Mouse (Mus musculus) urinary bladder, adult 18-20 months (tissue): ENCODE results near the gene Cfap69.
"Not testable (repeated sequence)": the region's sequence is repeated elsewhere in the genome, so short reads cannot be mapped to it uniquely, and the experiment has no call there.

Experiments used
- DNase-seq, 2 experiments: peaks; one replicate each; pipeline ENCODE4 v3.0.0; 2022; ENCODE audit warnings: low spot score in 2 of 2, mixed read lengths in 2 of 2

Gene Cfap69

DNA sequence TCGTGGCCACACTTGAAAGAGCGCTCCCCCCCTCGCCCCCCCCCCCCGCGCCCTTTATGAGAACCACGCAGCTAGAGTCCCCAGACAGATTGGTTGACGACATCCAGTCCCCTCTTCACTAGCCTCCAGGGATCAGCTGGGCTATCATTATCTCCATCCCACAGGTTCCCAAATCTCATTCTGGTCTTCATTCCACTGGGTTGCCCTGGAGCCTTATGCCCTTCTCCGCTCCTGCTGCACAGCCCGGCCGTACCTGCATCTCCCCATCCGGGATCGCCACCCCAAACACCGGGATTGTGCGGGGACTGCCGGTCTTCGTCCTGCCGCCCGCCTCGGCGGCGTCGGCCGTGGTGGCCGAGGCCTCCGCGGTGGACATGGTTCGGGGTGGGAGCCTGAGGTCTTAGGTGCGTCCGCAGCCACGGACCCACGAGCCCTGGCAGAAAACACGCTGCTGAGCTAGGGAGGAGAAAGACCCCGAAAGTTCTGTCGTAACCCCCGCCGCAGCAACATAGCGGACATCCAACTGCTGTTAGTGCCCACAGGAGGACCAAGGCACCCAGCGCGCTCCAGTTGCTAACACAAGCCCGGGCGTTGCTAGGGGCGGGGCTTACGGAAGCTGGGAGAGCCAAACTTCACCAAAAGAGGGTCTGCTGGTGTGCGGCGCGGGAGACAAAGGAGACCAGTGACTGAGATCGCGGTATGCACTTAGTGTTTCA is at the start of gene Cfap69:
Gene Cfap69, minus strand, starts transcription at position 585 of the 716 bp plus-strand sequence.
- DNase-seq, result peak; percentile 33 to 56

DNA sequence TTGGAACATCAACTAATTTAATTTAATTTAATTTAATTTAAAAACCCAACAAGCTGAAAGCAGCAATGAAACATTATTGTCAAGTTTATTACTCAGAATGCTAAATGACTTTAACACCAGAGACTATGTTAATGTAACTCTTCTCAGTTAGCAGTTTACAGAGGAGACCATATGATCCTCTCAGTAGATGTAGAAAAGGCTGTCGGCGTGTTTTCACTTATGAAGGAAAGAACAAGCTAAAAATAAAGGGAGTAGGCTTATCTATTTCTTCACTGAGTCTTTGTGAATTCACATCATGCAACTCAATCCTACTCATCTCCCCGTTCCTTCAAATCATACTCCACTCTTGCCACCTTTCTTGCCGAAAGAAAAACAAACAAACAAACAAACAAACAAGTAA is 47.0 kb upstream of the Cfap69 start:
- no peak for DNase-seq

DNA sequence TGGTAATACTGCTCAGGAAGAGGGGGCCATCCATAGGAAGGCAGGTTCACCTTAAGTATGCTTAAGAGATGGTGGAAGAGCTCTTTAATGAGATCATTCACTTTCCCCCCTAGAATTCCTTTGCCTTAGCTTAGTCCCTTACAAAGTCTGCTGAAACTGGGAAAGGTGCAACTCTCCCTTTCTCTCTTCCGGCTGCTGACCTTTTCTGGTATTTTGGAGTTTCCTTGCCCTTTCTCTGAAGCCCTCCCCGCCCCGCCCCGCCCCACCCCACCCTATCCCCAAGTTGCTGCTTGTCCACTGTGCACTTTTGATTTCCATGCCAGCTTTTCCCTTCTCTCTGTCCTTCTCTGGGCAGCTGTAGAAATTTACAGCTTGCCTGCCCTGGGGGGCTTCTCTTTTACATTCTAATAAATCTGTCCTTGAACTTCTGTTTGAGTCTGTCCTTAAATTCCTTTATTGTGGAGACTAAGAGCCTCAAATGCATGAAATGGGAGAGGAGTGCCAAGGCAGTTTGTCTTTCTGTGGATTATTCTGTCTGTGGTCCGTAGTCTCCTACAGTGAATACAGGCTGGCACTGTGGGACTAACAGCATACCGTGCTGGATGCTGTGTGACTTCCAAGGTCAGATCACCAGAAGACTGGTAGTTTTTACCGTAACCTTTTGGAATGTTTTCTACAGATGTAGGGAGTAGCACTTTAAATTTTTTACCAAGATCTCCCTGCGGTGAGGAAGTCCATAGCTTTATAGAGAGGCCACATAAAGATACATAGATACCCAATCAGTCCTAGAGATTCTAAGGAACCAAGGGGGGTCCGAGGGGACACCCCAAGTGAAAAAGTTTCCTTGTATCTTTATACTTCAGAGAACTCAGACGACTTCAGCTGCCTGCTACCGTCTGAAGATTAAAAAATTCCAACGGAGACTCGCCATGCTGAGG is 43.6 kb upstream of the Cfap69 start:
- DNase-seq, result no peak

DNA sequence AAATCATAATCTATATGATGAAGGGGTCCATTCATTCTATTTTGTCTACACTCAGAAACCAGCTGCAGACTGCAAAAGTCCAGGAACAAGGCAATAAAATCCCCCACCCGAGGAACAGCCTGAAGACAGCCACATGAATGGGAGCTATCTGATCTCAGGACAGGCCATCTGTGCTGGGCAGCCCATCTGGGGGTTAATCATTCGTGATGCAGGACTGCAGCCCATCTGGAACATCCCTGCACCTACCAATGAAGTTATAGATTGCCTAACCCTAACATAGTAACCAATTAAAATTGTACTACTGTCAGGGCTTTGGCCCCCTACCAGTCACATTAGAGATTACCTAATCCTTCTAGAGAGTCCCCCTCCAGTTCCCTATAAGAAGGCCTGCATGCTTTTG is 41.0 kb upstream of the Cfap69 start:
- DNase-seq, result no peak

DNA sequence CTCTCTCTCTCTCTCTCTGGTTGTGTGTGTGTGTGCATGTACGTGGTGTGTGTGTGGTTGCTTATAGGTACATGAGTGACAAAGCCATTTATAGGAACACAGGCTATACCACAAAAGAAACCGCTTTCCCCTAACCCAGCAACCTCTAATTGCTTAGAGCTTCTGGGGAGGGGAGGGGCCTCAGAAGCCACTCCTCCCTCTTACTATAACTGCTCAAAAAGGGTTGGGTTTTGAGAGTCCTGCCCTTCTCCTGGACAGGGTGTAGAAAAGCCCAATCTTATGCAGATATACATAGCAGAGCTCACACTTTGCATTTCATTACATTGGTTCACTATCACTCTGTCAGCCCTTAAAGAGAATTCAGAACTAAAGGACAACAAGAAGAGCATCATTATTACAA is 36.3 kb upstream of the Cfap69 start:
- no peak for DNase-seq

DNA sequence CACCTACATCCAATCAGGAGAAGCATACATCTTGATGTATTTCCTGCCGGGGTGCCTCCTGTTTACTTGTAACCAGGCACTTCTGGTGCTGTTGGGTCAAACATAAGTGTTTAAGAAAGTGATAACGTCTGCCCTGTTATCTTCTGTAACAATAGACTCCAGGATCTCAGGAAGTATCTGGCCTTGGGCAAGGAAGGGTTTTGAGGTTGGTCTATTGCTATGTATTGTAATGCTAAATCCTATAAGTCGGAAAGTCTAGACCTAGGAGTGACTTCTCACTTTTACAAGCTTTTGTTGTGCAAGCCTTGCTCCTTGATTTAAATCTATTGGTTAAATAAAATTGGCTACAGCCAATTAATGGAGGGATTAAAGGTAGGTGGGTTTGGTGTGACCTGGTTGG is 34.8 kb upstream of the Cfap69 start:
- DNase-seq, result no peak

DNA sequence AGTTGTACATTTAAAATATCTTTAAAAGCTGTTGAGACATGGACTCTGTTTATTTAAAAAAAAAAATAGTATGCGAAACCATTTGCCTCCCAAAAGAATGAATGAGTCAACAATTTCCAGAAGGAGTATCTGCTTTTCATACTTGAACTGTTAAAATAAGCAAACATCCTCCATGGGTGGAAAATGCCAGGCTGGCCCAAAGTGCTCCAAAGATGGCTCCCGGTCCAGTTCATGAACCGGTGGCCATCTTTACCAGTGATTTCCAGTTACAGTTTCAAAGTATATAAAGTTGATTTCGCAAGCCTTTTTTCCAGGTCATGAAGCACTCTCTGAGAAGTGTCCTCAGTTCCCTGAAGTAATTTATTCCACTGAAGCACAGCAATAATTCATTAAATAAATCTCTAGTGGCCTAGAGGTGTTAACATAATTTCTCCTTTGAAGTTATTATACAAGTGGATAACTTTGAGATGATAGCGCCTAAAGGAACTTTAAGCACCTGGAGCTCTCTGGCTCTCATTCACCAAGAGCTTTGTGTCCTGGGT is 31.4 kb upstream of the Cfap69 start:
- no peak for DNase-seq

DNA sequence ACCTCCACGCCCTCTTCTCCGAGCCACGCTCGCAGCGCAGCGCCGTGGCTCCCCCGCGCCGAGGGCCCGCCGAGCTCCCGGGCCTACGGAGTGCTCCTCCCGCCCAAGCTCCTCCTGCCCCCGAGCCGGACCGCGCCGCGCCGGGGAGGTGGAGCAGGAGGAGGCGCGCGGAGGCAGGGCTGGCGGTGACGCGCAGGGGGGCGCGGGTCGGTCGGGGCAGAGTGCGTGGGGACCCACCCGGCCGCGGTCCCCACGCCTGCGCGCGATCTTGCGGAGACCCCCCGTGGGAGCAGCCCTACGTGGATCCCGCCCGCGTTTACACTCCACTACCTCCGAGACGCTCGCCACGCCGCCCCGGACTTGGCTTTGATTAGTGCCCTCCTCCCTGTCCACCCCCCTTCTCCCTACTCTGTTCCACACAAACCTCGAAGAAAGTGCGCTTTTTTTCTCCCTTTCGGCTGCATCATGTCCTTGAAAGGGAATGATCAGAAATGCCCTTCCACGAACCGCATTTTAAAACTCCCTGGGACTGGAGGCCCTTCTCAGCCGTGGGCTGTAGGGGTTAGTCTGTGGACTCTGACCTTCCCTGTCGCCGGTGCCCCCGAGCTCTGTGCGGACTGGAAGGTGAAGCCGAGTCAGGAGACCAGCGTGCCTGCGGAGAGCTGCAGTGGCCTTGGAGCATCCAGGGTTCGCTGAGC is 30.1 kb upstream of the Cfap69 start, which contains the start of gene Steap2:
Gene Steap2, minus strand, starts transcription at position 623 of the 698 bp plus-strand sequence.
- peak; percentile 36 to 47 for DNase-seq

DNA sequence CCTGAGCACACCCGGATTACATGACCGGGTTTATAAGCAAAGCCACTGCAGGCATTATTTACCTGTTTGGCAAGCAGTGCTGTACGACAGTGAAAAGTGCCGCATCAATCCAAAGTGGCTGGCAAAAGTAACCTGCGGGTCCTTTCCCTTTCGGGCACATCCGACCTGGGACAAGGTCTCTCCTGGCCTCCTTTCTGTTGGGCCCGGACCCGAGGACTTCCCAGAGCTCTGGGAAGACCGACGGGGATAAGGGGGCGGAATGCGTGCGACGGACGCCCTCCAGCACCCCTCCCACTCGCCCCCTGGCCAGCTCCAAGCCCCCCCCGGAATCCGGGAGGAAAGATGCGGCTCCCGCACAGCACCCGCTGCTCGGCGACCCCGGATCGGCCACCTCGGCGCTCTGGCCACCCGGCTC is 29.5 kb upstream of the Cfap69 start:
- no peak for DNase-seq

DNA sequence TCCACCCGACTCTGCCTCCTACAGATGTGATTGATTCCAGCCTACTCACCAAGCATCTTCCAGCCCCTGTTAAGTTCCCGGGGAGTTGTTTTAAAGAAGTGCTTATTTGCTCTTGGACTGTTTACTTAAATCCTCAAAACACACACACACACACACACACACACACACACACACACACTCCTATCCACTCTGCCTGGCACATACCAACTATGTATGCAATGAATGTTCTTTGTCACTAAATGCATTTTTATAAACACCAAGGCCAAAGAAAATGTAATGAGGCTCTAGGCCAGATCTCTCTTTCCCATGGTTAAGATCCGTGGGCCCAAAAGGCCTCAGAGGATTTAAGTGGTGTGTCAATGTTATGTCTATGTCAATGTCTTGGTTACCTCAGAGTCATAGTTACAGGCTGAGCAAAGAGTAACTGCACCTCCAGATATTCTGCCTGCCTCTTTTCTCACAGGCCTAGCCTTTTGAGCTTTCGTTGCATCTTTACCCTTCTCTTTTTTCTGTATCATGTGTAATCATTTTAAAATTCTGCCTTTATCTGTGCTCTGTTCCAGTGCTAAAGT is 28.2 kb upstream of the Cfap69 start:
- DNase-seq, result no peak

DNA sequence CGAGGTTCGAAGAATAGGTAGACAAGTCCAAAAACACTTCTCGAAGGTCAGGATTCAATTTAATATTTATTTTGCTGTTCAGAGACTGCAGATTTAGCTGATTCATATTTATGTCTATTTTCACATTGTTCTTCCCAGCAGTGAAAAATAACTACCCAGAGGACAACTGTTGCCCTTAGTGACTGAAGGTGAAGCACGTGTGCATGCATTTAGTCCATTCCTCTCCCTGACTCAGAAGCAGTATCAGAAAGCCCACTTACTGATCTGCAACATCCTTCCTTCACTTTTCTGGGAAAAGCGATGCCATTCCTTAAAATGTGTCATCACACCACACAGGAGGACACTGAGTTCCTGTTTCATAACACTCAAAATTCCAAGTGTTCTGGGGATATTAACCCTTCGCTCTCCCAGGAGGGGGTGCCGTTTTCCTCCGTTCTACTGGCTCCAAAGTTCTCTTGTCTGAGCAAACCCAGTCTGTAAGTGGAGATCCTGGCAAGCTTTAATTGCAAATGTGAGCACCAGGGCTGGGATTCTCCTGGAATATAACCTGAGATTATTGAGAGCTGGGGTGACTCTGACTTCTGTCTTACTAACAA is 25.0 kb upstream of the Cfap69 start:
- no peak for DNase-seq

DNA sequence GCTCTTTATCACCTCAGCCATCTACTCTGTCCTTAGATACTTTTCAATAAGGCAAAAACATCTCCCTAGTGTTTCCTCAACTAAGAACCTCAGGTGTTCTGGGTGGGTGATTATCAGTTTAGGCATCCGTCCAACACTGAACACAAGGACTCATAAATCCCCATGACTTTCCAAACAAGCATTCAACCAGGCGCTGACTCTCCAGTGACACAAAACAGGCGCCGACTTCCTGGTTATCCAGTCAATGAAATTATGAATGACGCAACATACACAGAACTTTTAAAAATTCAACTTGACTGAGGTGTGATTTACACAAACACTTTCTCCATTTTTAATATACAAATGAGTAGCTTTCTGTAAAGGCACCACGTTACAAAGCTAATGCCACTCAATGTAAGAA is 24.2 kb upstream of the Cfap69 start:
- DNase-seq, result no peak

DNA sequence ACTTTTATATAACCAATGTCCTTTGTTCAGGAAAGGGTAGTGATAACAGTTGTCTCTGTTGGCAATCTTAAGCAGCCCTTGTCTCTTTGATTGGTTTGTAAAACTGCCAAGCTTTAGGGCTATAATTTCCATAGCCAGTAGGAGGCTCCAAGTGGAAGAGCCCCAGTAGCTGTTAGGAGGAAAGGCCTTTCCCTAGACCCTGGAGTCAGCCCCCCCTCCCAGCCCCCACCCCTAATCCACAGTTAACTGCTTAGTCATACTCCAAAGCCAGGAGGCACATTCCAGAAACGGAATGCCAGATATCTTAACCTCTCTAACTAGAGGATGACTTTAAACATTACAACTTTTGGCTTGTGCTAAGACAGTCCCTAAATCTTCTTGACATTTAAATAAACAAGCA is 22.9 kb upstream of the Cfap69 start:
- DNase-seq, result no peak

DNA sequence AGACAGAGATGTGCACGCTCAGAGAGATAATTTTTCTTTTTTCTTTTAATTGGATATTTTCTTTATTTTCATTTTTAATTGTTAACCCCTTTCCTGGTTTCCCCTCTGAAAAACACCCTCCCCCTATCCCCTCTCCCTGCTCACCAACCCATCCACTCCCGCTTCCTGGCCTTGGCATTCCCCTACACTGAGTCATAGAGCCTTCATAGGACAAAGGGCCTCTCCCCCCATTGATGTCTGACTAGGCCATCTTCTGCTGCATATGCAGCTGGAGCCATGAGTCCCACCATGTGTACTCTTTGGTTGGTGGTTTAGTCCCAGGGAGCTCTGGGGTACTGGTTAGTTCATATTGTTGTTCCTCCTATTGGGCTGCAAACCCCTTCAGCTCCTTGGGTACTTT is 20.9 kb upstream of the Cfap69 start:
- DNase-seq, result not testable (repeated sequence)

DNA sequence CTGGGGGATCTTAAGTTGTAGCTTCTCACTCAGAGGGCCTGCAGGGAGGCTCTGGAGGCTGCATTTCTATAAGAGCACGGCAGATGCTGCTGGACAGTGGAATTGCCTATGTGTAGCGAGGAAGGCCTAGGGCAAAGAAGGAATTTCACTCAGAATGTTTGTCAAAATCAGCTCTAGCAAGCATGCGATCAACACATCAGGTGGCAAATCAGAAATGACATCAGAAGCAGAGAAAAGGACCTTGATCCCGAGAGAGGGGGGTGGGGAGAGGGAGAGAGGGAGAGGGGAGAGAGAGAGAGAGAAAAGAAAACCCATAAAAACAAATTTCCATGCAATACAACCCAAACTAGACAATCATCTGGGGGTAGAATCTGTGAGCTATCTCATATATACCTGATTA is 19.3 kb upstream of the Cfap69 start:
- no peak for DNase-seq

DNA sequence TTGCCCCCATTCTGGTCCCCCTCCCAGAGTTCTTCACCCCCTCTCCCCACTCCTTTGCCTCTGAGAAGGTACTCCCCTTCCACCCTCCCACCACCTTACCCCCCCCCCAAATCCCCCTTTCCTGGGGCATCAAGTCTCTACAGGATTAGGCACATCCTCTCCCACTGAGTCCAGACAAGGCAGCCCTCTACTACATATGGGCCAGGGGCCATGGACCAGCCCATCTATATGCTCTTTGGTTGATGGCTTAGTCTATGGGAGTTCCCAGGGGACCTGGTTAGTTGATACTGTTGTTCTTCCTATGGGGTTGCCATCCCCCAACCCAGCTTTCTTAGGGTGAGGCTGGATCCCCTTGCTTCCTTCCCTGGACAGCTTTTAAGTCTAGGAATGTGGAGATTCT is 15.4 kb upstream of the Cfap69 start:
- no peak for DNase-seq

DNA sequence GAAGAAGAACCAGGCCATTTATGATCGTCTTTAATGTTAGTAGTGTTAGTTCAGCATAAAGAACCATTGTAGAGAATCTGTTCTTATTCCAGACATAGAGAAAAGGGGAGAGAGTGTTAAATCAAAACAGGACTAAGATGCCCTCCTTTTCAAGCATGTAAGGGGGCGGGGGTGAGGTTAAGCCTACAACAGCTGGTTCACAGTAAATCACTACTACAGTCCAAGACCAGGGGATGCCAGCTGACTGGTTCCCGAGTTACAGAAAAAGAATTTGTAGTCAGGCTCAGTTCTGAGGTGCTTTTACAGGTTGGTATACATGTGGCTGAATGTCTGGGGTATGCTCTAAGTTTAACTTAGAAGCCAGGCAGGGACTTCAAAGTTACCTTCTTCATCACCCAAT is 12.0 kb upstream of the Cfap69 start:
- DNase-seq, result no peak

DNA sequence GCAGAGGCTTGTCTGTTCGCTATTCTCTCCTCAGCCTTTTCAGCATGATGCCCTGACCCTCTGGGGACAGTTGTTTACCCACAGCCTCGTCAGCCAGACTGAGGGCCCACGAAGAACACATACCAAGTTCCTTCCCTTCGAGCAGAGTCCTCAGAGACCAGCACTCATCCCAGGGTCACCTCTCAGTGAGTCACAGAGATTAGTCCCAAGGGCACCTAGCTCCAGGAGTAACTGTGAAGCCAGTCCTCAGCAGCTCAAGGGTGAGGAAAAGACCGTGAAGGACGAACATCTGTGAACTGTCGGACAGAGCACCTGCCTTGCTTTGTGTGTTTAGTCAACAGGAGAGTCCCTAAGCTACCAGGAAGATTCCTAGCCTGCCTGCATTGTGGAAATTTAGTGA is 4.9 kb upstream of the Cfap69 start:
- DNase-seq, result no peak

DNA sequence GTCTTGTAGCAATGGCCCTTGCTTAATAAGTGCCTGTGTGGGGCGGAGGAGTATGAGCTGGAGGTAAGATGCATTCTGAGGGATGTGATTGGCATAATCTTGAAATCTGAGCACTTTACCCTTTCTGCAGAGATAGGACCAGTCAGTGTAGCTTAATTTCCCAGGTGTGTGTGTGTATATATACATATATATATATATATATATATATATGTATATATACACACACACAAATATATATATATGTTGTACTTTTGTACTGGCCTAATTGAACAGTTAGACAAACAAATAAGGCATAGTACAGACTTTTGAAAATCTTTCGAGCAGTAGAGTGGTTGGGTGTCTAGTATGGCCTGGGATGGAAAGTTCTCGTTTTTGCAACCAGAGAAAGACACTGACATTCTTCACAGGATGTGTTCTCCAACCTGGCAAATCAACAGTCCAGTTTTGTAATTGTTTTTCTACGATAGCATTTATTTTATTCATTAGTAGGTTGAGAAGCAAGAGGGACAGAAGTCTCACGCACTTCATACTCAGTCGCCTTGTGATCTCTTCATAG is 410 bp upstream of the Cfap69 start:
- DNase-seq, result no peak

DNA sequence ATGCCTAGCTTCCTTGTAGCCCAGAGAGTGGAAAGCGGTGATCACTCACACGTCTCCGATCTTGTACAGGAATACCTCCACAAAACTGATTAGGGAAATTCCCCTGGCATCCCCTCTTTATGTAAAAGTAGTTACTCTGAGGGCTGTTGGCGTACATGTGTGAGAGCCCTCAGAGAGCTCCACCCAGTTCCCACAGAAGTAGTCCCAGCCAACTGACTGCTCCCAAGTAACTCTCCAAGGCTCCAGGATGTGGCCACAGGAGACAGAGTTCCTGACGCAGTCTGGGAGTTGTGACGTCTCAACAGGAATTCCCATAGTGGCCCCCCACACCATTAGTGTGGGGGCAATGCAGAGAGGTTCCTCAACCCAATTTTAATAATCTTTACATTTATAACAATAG is 982 bp downstream of the Cfap69 start:
- DNase-seq, result no peak

DNA sequence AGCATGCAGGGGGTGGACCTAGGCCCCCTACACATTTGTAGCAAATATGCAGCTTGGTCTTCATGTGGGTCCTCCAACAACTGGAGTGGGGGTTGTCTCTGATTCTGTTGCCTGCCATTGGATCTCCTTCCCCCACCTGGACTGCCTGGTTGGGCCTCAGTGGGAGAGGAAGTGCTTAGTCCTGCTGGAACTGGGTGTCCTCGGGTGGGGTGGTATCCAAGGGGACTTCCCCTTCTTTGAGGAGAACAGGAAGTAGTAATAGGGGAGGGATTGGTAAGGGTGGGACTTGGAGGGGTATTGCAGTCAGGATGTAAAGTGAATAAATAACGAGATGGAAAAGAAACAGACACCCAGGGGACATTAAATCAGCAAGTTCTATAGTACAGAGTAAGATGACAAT is 5.4 kb downstream of the Cfap69 start:
- no peak for DNase-seq
